Mouse (Mus musculus): ENCODE results near the gene F2rl1.

DNA sequence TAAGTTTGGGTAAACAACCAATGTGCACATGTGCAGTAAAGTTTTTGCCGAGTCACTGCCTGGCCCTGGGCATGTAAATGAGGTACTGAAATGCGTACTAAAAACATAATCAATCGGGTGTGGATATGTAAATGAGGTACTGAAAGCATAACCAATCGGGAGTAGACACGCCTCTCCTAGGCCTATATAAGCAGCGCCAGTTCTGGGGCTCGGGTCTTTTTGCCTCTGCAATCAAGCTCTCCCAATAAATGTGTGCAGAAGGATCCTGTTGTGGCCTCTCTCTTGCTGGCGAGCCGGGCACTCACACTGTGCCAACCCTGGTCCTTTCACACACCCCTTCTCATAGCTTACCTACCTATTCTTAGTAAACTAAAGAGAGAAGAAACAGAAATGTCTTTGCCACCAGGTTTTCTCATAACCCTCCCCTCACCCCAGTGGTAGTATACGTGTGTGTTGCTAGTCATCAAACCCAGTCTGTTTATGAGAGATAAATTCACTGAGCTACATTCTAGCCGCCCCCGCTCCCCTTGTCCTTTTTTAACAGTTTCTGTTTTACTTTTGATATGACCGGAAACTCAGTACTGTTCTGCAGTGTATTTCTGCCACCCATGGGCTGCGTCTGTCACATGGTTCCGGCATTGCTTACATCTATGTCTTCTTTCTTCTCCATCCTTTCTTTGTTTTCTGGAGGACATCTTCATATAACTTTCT is 42.0 kb upstream of the F2rl1 start:
- TF ChIP-seq TAL1 (conservative IDR thresholded peaks at IDR 0.05; ENCODE audit: low read depth, low read length) (peak; percentile 39; the same call in 1 of the 2 replicates), GATA1 (IDR thresholded peaks at IDR 0.05; ENCODE audit: borderline replicate concordance, low read length) (no peak), CTCF (IDR thresholded peaks at IDR 0.05; ENCODE audit: low read depth, low read length) (no peak), POLR2AphosphoS5 (IDR thresholded peaks at IDR 0.05; ENCODE audit: insufficient replicate concordance, low read depth, low read length) (no peak)

All from G1E (cell line).